Mouse (Mus musculus) lung, postnatal 36 days (tissue): ENCODE results near the gene Phldb1.

Experiments
- DNase-seq: peaks from one replicate; pipeline ENCODE4 v3.0.0; 2022; ENCODE audit warnings: mixed read lengths

The Phldb1 gene

DNA sequence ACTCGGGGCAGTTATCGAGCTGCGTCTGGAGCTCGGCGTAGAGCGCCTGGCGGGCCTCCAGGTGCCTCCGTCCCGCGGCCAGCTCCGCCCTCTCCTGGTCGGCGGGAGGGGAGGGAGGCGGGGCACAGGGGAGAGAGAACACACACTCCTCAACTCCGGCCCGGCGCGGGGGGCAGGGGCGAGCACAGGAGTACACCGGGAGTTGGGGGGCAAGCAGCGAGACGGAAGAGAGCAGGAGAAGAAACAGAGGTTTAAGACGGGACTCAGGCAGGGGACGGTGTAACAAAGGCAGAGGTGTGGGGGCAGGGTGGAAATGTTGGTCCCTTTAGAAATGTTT lies 26.6 kb downstream of the Phldb1 start:
- DNase-seq: peak; percentile 85

GRCm38 (mm10) chr9:44707749-44708428 lies 27.1 kb downstream of the Phldb1 start:
- DNase-seq: no peak

DNA sequence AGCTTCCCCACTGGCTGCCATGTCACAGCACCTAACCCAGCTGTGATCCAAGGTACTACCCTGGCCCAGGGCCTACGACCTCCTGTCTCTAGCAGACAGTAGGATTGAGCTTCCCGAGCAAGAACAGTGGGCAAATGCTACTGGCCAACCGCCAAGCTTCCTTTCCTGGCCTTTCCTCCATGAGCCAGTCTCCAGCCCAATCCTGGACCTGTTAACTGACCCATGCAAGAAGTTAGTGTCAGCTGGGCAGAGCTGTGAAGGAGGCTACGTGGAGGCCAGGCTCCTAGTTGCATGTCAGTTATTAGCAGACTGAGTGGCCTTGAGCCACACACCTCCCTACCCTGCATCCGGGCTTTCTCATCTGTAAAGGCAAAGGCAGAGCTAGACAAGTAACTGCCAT lies 35.3 kb downstream of the Phldb1 start:
- no peak for DNase-seq

- no peak for DNase-seq
These were observed 35.8 kb downstream of the Phldb1 start for GRCm38 (mm10) chr9:44699196-44699595.

DNA sequence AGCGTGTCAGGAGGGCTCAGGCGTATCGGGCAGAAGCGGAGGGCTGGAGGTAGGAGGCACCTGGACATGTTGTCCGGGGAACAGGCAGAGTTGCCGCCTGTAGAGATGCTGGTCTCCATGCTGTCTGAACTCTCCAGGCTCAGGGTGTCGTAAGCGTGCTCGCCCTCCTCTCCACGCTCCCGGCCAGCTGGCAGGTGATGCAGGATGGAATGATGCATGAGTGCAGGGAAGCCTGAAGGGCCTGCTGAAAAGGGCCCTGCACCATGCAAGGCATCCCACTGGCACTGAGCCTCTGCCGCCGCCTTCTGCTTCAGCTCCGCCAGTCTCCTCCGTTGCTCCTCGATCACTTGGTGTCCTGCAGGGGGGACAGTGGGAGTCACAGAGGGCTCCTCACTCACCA lies 37.1 kb downstream of the Phldb1 start:
- DNase-seq: no peak

DNA sequence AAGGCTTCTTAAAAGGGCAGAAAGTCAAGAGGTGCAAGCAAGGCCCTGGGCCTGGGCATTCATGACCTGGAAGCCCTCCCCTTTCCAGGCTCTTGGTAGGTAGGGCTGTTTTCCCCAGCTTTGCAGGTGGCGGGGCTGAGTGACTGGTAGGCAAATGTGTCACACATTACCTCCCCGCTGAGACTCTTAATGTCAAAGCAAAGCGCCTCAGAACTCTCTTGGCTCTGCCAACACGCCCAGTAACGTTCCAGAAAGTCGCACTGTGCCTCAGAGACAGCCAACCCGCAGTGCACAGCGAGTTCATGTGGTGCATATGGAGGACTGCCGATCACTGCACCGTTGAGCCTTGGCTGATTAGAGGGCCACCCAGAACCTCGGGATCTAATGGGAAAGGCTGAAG lies 41.9 kb downstream of the Phldb1 start:
- no peak for DNase-seq

- DNase-seq: peak; percentile 93
These were observed 43.1 kb downstream of the Phldb1 start for GRCm38 (mm10) chr9:44691671-44692520.

- DNase-seq: peak; percentile 59
These were observed 44.4 kb downstream of the Phldb1 start for GRCm38 (mm10) chr9:44690641-44691040.

- no peak for DNase-seq
These were observed 47.0 kb downstream of the Phldb1 start for GRCm38 (mm10) chr9:44688013-44688412.

GRCm38 (mm10) chr9:44686638-44687037 lies 48.4 kb downstream of the Phldb1 start:
- DNase-seq: no peak

GRCm38 (mm10) chr9:44685346-44686330 lies 49.4 kb downstream of the Phldb1 start:
- peak; percentile 80 for DNase-seq

DNA sequence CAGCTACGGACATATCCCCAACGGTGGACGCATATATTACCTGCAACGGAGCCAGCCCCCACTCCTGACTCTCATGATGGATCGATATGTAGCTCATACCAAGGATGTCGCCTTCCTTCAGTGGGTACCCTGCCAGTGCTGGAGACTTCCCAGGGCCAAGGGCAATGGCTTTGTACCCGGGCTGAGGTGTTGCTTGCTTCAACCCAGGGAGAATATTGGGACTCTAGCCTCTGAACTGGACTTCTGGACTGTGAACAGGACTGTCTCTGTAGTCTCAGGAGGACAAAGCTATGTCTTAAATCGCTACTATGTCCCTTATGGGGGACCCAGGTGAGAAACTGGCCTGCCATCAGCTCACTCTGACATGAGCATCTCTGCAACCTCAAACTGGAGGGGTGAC lies 52.0 kb downstream of the Phldb1 start:
- no peak for DNase-seq

GRCm38 (mm10) chr9:44679565-44679964 lies 55.4 kb downstream of the Phldb1 start:
- DNase-seq: no peak

- peak; percentile 13 for DNase-seq
These were observed 56.6 kb downstream of the Phldb1 start for GRCm38 (mm10) chr9:44678288-44678871.

- DNase-seq: no peak
These were observed 62.0 kb downstream of the Phldb1 start, which contains the start of gene Treh for GRCm38 (mm10) chr9:44673005-44673404. Gene Treh (plus strand): TSS chr9:44673233.

GRCm38 (mm10) chr9:44672291-44672865 lies 62.6 kb downstream of the Phldb1 start:
- no peak for DNase-seq

- no peak for DNase-seq
These were observed 63.6 kb downstream of the Phldb1 start for GRCm38 (mm10) chr9:44671416-44671815.

GRCm38 (mm10) chr9:44663706-44664105 lies 71.3 kb downstream of the Phldb1 start:
- no peak for DNase-seq

GRCm38 (mm10) chr9:44655098-44656066 lies 79.6 kb downstream of the Phldb1 start:
- DNase-seq: peak; percentile 87

DNA sequence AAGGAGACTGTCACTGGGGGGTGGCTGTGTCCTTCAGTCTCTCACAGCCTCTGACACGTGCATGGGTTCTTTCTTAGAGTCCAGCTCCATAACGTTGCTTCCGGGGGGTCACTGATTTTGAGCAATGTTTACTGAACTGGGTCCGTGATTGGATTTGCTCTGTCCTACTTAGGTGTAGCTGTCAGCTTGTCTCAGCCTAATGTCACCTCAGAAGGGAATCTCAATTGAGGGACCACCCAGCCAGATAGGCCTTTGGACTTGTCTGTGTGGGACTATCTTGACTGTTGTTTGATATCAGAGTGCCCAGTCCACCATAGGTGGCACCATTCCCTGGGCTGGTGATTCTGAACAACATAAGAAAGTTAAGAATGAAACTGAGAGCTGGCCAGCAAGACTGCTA lies 81.1 kb downstream of the Phldb1 start:
- DNase-seq: no peak

- peak; percentile 85 for DNase-seq
These were observed 83.0 kb downstream of the Phldb1 start for GRCm38 (mm10) chr9:44652027-44652426.
